Mouse (Mus musculus) lung, postnatal 0 days (tissue): ENCODE data around the gene 9330161L09Rik. TPM values are rescaled to one million over a fixed set of nuclear protein-coding genes. Genes with fewer than 3 reads are reported as not detected.

Experiments used
- ATAC-seq: fragments of 200-750 bp; cut with Nextera tagmentation; 2 replicates; pipeline ENCODE4 v1.8.0; 2017; ENCODE audit warnings: moderate library complexity
- DNase-seq: peaks from one replicate; pipeline ENCODE4 v3.0.0-alpha.2; 2016; ENCODE audit warnings: low spot score
- H3K27ac ChIP-seq: fragments of 300-500 bp; sonication (generic); 2 replicates; pipeline ENCODE4 v1.5.1; 2014; ENCODE audit warnings: antibody characterized with exemption, mild to moderate bottlenecking, low read length, mixed read lengths
- H3K27me3 ChIP-seq: fragments of 300-500 bp; sonication (generic); replicated peaks from 2 replicates; pipeline ENCODE4 v1.6.1; 2014; ENCODE audit warnings: low read length, mixed read lengths; ENCODE audit not compliant: insufficient read depth
- H3K36me3 ChIP-seq: fragments of 300-500 bp; sonication (generic); 2 replicates; pipeline ENCODE4 v1.6.1; 2014; ENCODE audit warnings: low read length, mixed read lengths; ENCODE audit not compliant: insufficient read depth
- H3K4me1 ChIP-seq: fragments of 300-500 bp; sonication (generic); 2 replicates; pipeline ENCODE4 v1.6.1; 2014; ENCODE audit warnings: antibody characterized with exemption, low read depth, low read length, mixed read lengths; ENCODE audit not compliant: insufficient read depth
- H3K4me2 ChIP-seq: fragments of 300-500 bp; sonication (generic); replicated peaks from 2 replicates; pipeline ENCODE4 v1.6.1; 2014; ENCODE audit warnings: low read depth, mild to moderate bottlenecking, low read length, moderate library complexity, mixed read lengths
- H3K4me3 ChIP-seq: fragments of 300-500 bp; sonication (generic); 2 replicates; pipeline ENCODE4 v1.5.1; 2014; ENCODE audit warnings: low read depth, low read length
- H3K9ac ChIP-seq: fragments of 300-500 bp; sonication (generic); replicated peaks from 2 replicates; pipeline ENCODE4 v1.6.1; 2014; ENCODE audit warnings: low read depth, mild to moderate bottlenecking
- H3K9me3 ChIP-seq: fragments of 300-500 bp; sonication (generic); 2 replicates; pipeline ENCODE4 v1.6.1; 2016; ENCODE audit warnings: low read length, mixed read lengths
- CTCF ChIP-seq: IDR thresholded peaks from 2 replicates; pipeline ENCODE4 v1.5.1; 2016; ENCODE audit warnings: antibody characterized with exemption, mild to moderate bottlenecking
- EP300 ChIP-seq: IDR thresholded peaks from 2 replicates; pipeline ENCODE4 v1.6.1; 2016; ENCODE audit warnings: antibody characterized with exemption, mild to moderate bottlenecking, control low read depth
- WGBS: fragments of 180-500 bp; shearing (Covaris S2); extraction: QIAGEN DNeasy Blood & Tissue Kit; methylation state at CpG from one replicate; pipeline ENCODE4 v1.1.7; 2014; 5-methylcytosine and 5-hydroxymethylcytosine counted together
- polyA plus RNA-seq: library from polyadenylated mRNA; unstranded; fragments of >200 nt; fragmentation: Nextera tagmentation; extraction: Ambion mirVana; gene quantifications from 2 replicates; pipeline ENCODE4 v1.2.1, GENCODE M21; 2015

Gene 9330161L09Rik
- polyA plus RNA-seq, 1 experiment from 2014 or later, result 0.19 TPM

- no peaks in the 10 kb centered on the region for H3K9me3 ChIP-seq
- no peak overlapping the region for H3K4me2 ChIP-seq
- no peaks in the 10 kb centered on the region for H3K36me3 ChIP-seq
- ATAC-seq (peak; percentile 50; the same call in 1 of the 2 replicates), DNase-seq (peak; percentile 66)
- H3K4me3 ChIP-seq, result no peak overlapping the region
- no peak overlapping the region for H3K27ac ChIP-seq
- no peaks in the 10 kb centered on the region for H3K4me1 ChIP-seq
- no peaks in the 10 kb centered on the region for H3K27me3 ChIP-seq
- no peak overlapping the region for H3K9ac ChIP-seq
- WGBS, result 13% methylated on average over 18 of the region's 18 CpGs
- peak; percentile 82 for TF ChIP-seq CTCF
- no peak for TF ChIP-seq EP300
These were observed 39.8 kb downstream of the 9330161L09Rik start for GRCm38 (mm10) chr12:103367620-103368325.

GRCm38 (mm10) chr12:103367171-103367570, 40.4 kb downstream of the 9330161L09Rik start:
- TF ChIP-seq CTCF, result no peak
- no peak for TF ChIP-seq EP300
- WGBS, result 53% methylated on average over 2 of the region's 2 CpGs
- Histone ChIP-seq H3K9me3 (no peaks in the 10 kb centered on the region), H3K27me3 (no peaks in the 10 kb centered on the region), H3K4me3 (no peak overlapping the region), H3K4me1 (no peaks in the 10 kb centered on the region), H3K27ac (no peak overlapping the region), H3K4me2 (no peak overlapping the region), H3K9ac (no peak overlapping the region), H3K36me3 (no peaks in the 10 kb centered on the region)
- no peak for DNase-seq
- no peak for ATAC-seq

- no peak overlapping the region for H3K4me3 ChIP-seq
- no peaks in the 10 kb centered on the region for H3K36me3 ChIP-seq
- no peak overlapping the region for H3K9ac ChIP-seq
- 71% methylated on average over 3 of the region's 3 CpGs for WGBS
- no peak overlapping the region for H3K27ac ChIP-seq
- TF ChIP-seq CTCF, result no peak
- TF ChIP-seq EP300, result no peak
- H3K4me2 ChIP-seq, result no peak overlapping the region
- ATAC-seq (no peak), DNase-seq (no peak)
- H3K9me3 ChIP-seq, result no peaks in the 10 kb centered on the region
- no peaks in the 10 kb centered on the region for H3K27me3 ChIP-seq
- no peaks in the 10 kb centered on the region for H3K4me1 ChIP-seq
These were observed 45.3 kb downstream of the 9330161L09Rik start for GRCm38 (mm10) chr12:103362336-103362735.

- no peaks in the 10 kb centered on the region for H3K4me1 ChIP-seq
- 78% methylated on average over 17 of the region's 17 CpGs for WGBS
- no peaks in the 10 kb centered on the region for H3K27me3 ChIP-seq
- H3K27ac ChIP-seq, result no peak overlapping the region
- no peak overlapping the region for H3K9ac ChIP-seq
- TF ChIP-seq EP300 (no peak), CTCF (no peak)
- H3K4me3 ChIP-seq, result no peak overlapping the region
- no peaks in the 10 kb centered on the region for H3K9me3 ChIP-seq
- H3K4me2 ChIP-seq, result no peak overlapping the region
- H3K36me3 ChIP-seq, result no peaks in the 10 kb centered on the region
- ATAC-seq, result no peak
- DNase-seq, result no peak
These were observed 45.9 kb downstream of the 9330161L09Rik start for GRCm38 (mm10) chr12:103361539-103362307.

- Histone ChIP-seq H3K9me3 (no peaks in the 10 kb centered on the region), H3K4me2 (no peak overlapping the region), H3K36me3 (no peaks in the 10 kb centered on the region), H3K4me3 (no peak overlapping the region), H3K27me3 (no peaks in the 10 kb centered on the region), H3K9ac (no peak overlapping the region), H3K4me1 (no peaks in the 10 kb centered on the region), H3K27ac (no peak overlapping the region)
- ATAC-seq (no peak), DNase-seq (no peak)
- no peak for TF ChIP-seq CTCF
- TF ChIP-seq EP300, result no peak
- WGBS, result 80% methylated on average over 8 of the region's 8 CpGs
These were observed 46.8 kb downstream of the 9330161L09Rik start for GRCm38 (mm10) chr12:103360812-103361211.

GRCm38 (mm10) chr12:103358951-103359801, 48.4 kb downstream of the 9330161L09Rik start:
- Histone ChIP-seq H3K27me3 (no peaks in the 10 kb centered on the region), H3K4me2 (no peak overlapping the region), H3K9ac (no peak overlapping the region), H3K36me3 (no peaks in the 10 kb centered on the region), H3K27ac (no peak overlapping the region), H3K4me1 (no peaks in the 10 kb centered on the region), H3K9me3 (no peaks in the 10 kb centered on the region), H3K4me3 (no peak overlapping the region)
- ATAC-seq (peak; percentile 14; the same call in 1 of the 2 replicates), DNase-seq (no peak)
- 38% methylated on average over 4 of the region's 4 CpGs for WGBS
- no peak for TF ChIP-seq EP300
- TF ChIP-seq CTCF, result no peak
